Mouse (Mus musculus): ENCODE measurements at regions not wholly inside any gene's neighbourhood (a gene's known extent, or its start where the extent isn't known, plus 50 kb on each side); places are given as distances from the start of the nearest gene placed in this dataset.

GRCm38 (mm10) chr10:8136662-8137061 is 180.6 kb upstream of the Tab2 start:
- WGBS: 71% methylated on average over 3 of the region's 3 CpGs
- H3K36me3 ChIP-seq (ENCODE audit: control insufficient read depth, insufficient read depth, low read length): no peaks in the 10 kb centered on the region
- no peak for ATAC-seq (ENCODE audit: insufficient number of reproducible peaks, low FRiP score, low TSS enrichment, low read depth)
- H3K4me3 ChIP-seq (ENCODE audit: low read depth, low read length): no peak overlapping the region
- H3K27me3 ChIP-seq (ENCODE audit: control insufficient read depth, insufficient read depth, low read length): no peaks in the 10 kb centered on the region
- DNase-seq (ENCODE audit: low spot score): no peak
- no peaks in the 10 kb centered on the region for H3K9me3 ChIP-seq (ENCODE audit: control insufficient read depth, low read length)
- peaks cover 5% of the 10 kb centered on the region; the same call in 1 of the 2 replicates for H3K4me1 ChIP-seq (ENCODE audit: control insufficient read depth, insufficient read depth, low read length)
- H3K4me2 ChIP-seq (ENCODE audit: low read depth, severe bottlenecking): no peak overlapping the region
- no peak overlapping the region for H3K27ac ChIP-seq (replicated peaks; ENCODE audit: low read depth, low read length)
- H3K9ac ChIP-seq (ENCODE audit: low read length): no peak overlapping the region

- H3K4me2 ChIP-seq (ENCODE audit: low read depth, severe bottlenecking): no peak overlapping the region
- no peak for DNase-seq (ENCODE audit: low spot score)
- peaks cover 5% of the 10 kb centered on the region; the same call in 1 of the 2 replicates for H3K4me1 ChIP-seq (ENCODE audit: control insufficient read depth, insufficient read depth, low read length)
- no peak overlapping the region for H3K9ac ChIP-seq (ENCODE audit: low read length)
- no peaks in the 10 kb centered on the region for H3K27me3 ChIP-seq (ENCODE audit: control insufficient read depth, insufficient read depth, low read length)
- H3K27ac ChIP-seq (replicated peaks; ENCODE audit: low read depth, low read length): no peak overlapping the region
- 64% methylated on average over 7 of the region's 7 CpGs for WGBS
- H3K9me3 ChIP-seq (ENCODE audit: control insufficient read depth, low read length): no peaks in the 10 kb centered on the region
- no peak overlapping the region for H3K4me3 ChIP-seq (ENCODE audit: low read depth, low read length)
- no peaks in the 10 kb centered on the region for H3K36me3 ChIP-seq (ENCODE audit: control insufficient read depth, insufficient read depth, low read length)
- no peak for ATAC-seq (ENCODE audit: insufficient number of reproducible peaks, low FRiP score, low TSS enrichment, low read depth)
Observed at GRCm38 (mm10) chr10:8135272-8135671, 179.2 kb upstream of the Tab2 start.

GRCm38 (mm10) chr10:8134398-8134797 is 178.4 kb upstream of the Tab2 start:
- no peak for DNase-seq (ENCODE audit: low spot score)
- 95% methylated on average over 1 of the region's 1 CpGs for WGBS
- H3K4me2 ChIP-seq (ENCODE audit: low read depth, severe bottlenecking): no peak overlapping the region
- no peaks in the 10 kb centered on the region for H3K9me3 ChIP-seq (ENCODE audit: control insufficient read depth, low read length)
- H3K27ac ChIP-seq (replicated peaks; ENCODE audit: low read depth, low read length): no peak overlapping the region; the same call in 1 of the 2 replicates
- H3K36me3 ChIP-seq (ENCODE audit: control insufficient read depth, insufficient read depth, low read length): no peaks in the 10 kb centered on the region
- H3K4me3 ChIP-seq (ENCODE audit: low read depth, low read length): no peak overlapping the region
- H3K27me3 ChIP-seq (ENCODE audit: control insufficient read depth, insufficient read depth, low read length): no peaks in the 10 kb centered on the region
- ATAC-seq (ENCODE audit: insufficient number of reproducible peaks, low FRiP score, low TSS enrichment, low read depth): no peak
- peaks cover 5% of the 10 kb centered on the region; the same call in 1 of the 2 replicates for H3K4me1 ChIP-seq (ENCODE audit: control insufficient read depth, insufficient read depth, low read length)
- no peak overlapping the region for H3K9ac ChIP-seq (ENCODE audit: low read length)

- ATAC-seq (ENCODE audit: insufficient number of reproducible peaks, low FRiP score, low TSS enrichment, low read depth): peak; percentile 32; the same call in 1 of the 2 replicates
- 42% methylated on average over 13 of the region's 13 CpGs for WGBS
- H3K4me3 ChIP-seq (ENCODE audit: low read depth, low read length): no peak overlapping the region
Observed at GRCm38 (mm10) chr10:8133451-8133952, 177.5 kb upstream of the Tab2 start.

GRCm38 (mm10) chr10:8132795-8133194 is 176.8 kb upstream of the Tab2 start:
- Histone ChIP-seq H3K9me3 (ENCODE audit: control insufficient read depth, low read length) (no peaks in the 10 kb centered on the region), H3K4me2 (ENCODE audit: low read depth, severe bottlenecking) (no peak overlapping the region), H3K9ac (ENCODE audit: low read length) (no peak overlapping the region), H3K4me3 (ENCODE audit: low read depth, low read length) (no peak overlapping the region), H3K27ac (replicated peaks; ENCODE audit: low read depth, low read length) (no peak overlapping the region), H3K27me3 (ENCODE audit: control insufficient read depth, insufficient read depth, low read length) (no peaks in the 10 kb centered on the region), H3K36me3 (ENCODE audit: control insufficient read depth, insufficient read depth, low read length) (no peaks in the 10 kb centered on the region), H3K4me1 (ENCODE audit: control insufficient read depth, insufficient read depth, low read length) (peaks cover 5% of the 10 kb centered on the region; the same call in 1 of the 2 replicates)
- 59% methylated on average over 2 of the region's 2 CpGs for WGBS
- no peak for ATAC-seq (ENCODE audit: insufficient number of reproducible peaks, low FRiP score, low TSS enrichment, low read depth)
- no peak for DNase-seq (ENCODE audit: low spot score)

More at GRCm38 (mm10) chr10:8133451-8133952, 177.5 kb upstream of the Tab2 start:
- Histone ChIP-seq H3K27ac (replicated peaks; ENCODE audit: low read depth, low read length) (no peak overlapping the region), H3K9ac (ENCODE audit: low read length) (no peak overlapping the region), H3K9me3 (ENCODE audit: control insufficient read depth, low read length) (no peaks in the 10 kb centered on the region), H3K36me3 (ENCODE audit: control insufficient read depth, insufficient read depth, low read length) (no peaks in the 10 kb centered on the region), H3K27me3 (ENCODE audit: control insufficient read depth, insufficient read depth, low read length) (no peaks in the 10 kb centered on the region), H3K4me2 (ENCODE audit: low read depth, severe bottlenecking) (no peak overlapping the region), H3K4me1 (ENCODE audit: control insufficient read depth, insufficient read depth, low read length) (peaks cover 5% of the 10 kb centered on the region; the same call in 1 of the 2 replicates)
- DNase-seq (ENCODE audit: low spot score): peak; percentile 30

- H3K27me3 ChIP-seq (ENCODE audit: control insufficient read depth, insufficient read depth, low read length): no peaks in the 10 kb centered on the region
- DNase-seq (ENCODE audit: low spot score) (no peak), ATAC-seq (ENCODE audit: insufficient number of reproducible peaks, low FRiP score, low TSS enrichment, low read depth) (no peak)
- no peak overlapping the region for H3K4me2 ChIP-seq (ENCODE audit: low read depth, severe bottlenecking)
- H3K27ac ChIP-seq (replicated peaks; ENCODE audit: low read depth, low read length): no peak overlapping the region
- WGBS: 69% methylated on average over 18 of the region's 18 CpGs
- no peak overlapping the region for H3K4me3 ChIP-seq (ENCODE audit: low read depth, low read length)
- H3K4me1 ChIP-seq (ENCODE audit: control insufficient read depth, insufficient read depth, low read length): peaks cover 5% of the 10 kb centered on the region; the same call in 1 of the 2 replicates
- no peaks in the 10 kb centered on the region for H3K36me3 ChIP-seq (ENCODE audit: control insufficient read depth, insufficient read depth, low read length)
- no peaks in the 10 kb centered on the region for H3K9me3 ChIP-seq (ENCODE audit: control insufficient read depth, low read length)
- H3K9ac ChIP-seq (ENCODE audit: low read length): no peak overlapping the region
Observed at GRCm38 (mm10) chr10:8130472-8131241, 174.6 kb upstream of the Tab2 start.

GRCm38 (mm10) chr10:8130057-8130456 is 174.0 kb upstream of the Tab2 start:
- peaks cover 5% of the 10 kb centered on the region; the same call in 1 of the 2 replicates for H3K4me1 ChIP-seq (ENCODE audit: control insufficient read depth, insufficient read depth, low read length)
- H3K27me3 ChIP-seq (ENCODE audit: control insufficient read depth, insufficient read depth, low read length): no peaks in the 10 kb centered on the region
- no peak overlapping the region for H3K27ac ChIP-seq (replicated peaks; ENCODE audit: low read depth, low read length)
- no peaks in the 10 kb centered on the region for H3K36me3 ChIP-seq (ENCODE audit: control insufficient read depth, insufficient read depth, low read length)
- ATAC-seq (ENCODE audit: insufficient number of reproducible peaks, low FRiP score, low TSS enrichment, low read depth): no peak
- H3K9me3 ChIP-seq (ENCODE audit: control insufficient read depth, low read length): no peaks in the 10 kb centered on the region
- no peak overlapping the region for H3K4me3 ChIP-seq (ENCODE audit: low read depth, low read length)
- WGBS: 71% methylated on average over 8 of the region's 8 CpGs
- DNase-seq (ENCODE audit: low spot score): no peak
- no peak overlapping the region for H3K9ac ChIP-seq (ENCODE audit: low read length)
- no peak overlapping the region for H3K4me2 ChIP-seq (ENCODE audit: low read depth, severe bottlenecking)

- WGBS: 100% methylated on average over 1 of the region's 1 CpGs
- ATAC-seq (ENCODE audit: insufficient number of reproducible peaks, low FRiP score, low TSS enrichment, low read depth) (no peak), DNase-seq (ENCODE audit: low spot score) (no peak)
Observed at GRCm38 (mm10) chr10:8124124-8124523, 168.1 kb upstream of the Tab2 start.

More at GRCm38 (mm10) chr10:8124124-8124523, 168.1 kb upstream of the Tab2 start:
- Histone ChIP-seq H3K4me3 (ENCODE audit: low read depth, low read length) (no peak overlapping the region), H3K27ac (replicated peaks; ENCODE audit: low read depth, low read length) (no peak overlapping the region), H3K27me3 (ENCODE audit: control insufficient read depth, insufficient read depth, low read length) (no peaks in the 10 kb centered on the region), H3K36me3 (ENCODE audit: control insufficient read depth, insufficient read depth, low read length) (no peaks in the 10 kb centered on the region), H3K4me1 (ENCODE audit: control insufficient read depth, insufficient read depth, low read length) (no peaks in the 10 kb centered on the region), H3K9ac (ENCODE audit: low read length) (no peak overlapping the region), H3K4me2 (ENCODE audit: low read depth, severe bottlenecking) (no peak overlapping the region), H3K9me3 (ENCODE audit: control insufficient read depth, low read length) (no peaks in the 10 kb centered on the region)

All from limb, embryonic 11.5 days (tissue).